ENCODE assay signal across 13 mouse cellular contexts in the genomic region with DNA sequence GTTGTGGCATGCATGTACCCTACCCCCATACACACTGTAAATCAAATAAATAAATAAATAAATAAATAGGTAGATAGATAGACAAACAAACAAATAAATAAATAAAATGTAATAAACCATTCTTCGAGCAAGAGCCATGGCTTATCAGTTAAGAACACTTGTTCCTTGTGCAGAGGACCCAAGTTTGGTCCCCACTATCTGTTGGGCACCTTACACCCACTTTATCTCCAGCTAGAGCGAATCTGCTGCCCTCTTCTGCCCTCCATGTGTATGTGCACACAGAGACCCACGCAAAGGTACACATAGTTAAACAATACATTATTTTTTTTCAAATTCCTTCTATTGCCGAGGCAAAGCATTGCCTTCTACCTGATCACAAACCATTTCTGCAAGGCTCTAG.
DNase-seq lines count a peak whose midpoint lies in the region; ATAC-seq and TF ChIP-seq lines count a peak whose summit lies in the region.
"Had no signal": no experiment of that assay in that cellular context is flagged by ENCODE, and none has a peak within 500 bp of the region (broad histone marks: within the 10 kb centered on the region; RNA-seq: fewer than 3 reads in every experiment).

No protein-coding gene starts in this region.

- WGBS in forebrain, embryonic 10.5 days: 90% methylated on average over 4 of the region's 4 CpGs
- 87% methylated on average over 4 of the region's 4 CpGs for WGBS in forebrain, embryonic 11.5 days
- WGBS in liver, postnatal 0 days (ENCODE audit: insufficient replicate concordance): 73% methylated on average over 4 of the region's 4 CpGs
- 96% methylated on average over 4 of the region's 4 CpGs for WGBS in kidney, embryonic 15.5 days

- TF ChIP-seq EP300 in liver, postnatal 0 days (IDR thresholded peaks at IDR 0.05; ENCODE audit: low read depth): peak; percentile 73; the same call in 1 of the 2 replicates

- peaks cover 24% of the 10 kb centered on the region for H3K4me1 ChIP-seq in forebrain, embryonic 10.5 days
- H3K4me1 ChIP-seq in forebrain, embryonic 11.5 days (replicated peaks; ENCODE audit: control insufficient read depth, insufficient read depth, low read length): no peaks in the 10 kb centered on the region; the same call in 1 of the 2 replicates
- H3K4me1 ChIP-seq in liver, postnatal 0 days (ENCODE audit: insufficient read depth): peaks cover 6% of the 10 kb centered on the region
- peaks cover 11% of the 10 kb centered on the region; the same call in 1 of the 2 replicates for H3K4me1 ChIP-seq in kidney, embryonic 15.5 days

- no peaks in the 10 kb centered on the region for H3K36me3 ChIP-seq in forebrain, embryonic 10.5 days (replicated peaks)
- no peaks in the 10 kb centered on the region for H3K36me3 ChIP-seq in forebrain, embryonic 11.5 days (ENCODE audit: control insufficient read depth, insufficient read depth, low read length)
- H3K36me3 ChIP-seq in liver, postnatal 0 days (replicated peaks; ENCODE audit: insufficient read depth, low read length): no peaks in the 10 kb centered on the region
- no peaks in the 10 kb centered on the region for H3K36me3 ChIP-seq in kidney, embryonic 15.5 days
- H3K36me3 ChIP-seq: hindbrain, embryonic 15.5 days; limb, embryonic 15.5 days had no signal

- TF ChIP-seq POLR2A in brain, embryonic 14.5 days (IDR thresholded peaks at IDR 0.05; ENCODE audit: borderline replicate concordance, extremely low read depth, insufficient read depth, insufficient read length, poor library complexity, severe bottlenecking): no peak

- H3K4me2 ChIP-seq in forebrain, embryonic 11.5 days (ENCODE audit: low read depth, low read length, severe bottlenecking): no peak overlapping the region
- no peak overlapping the region for H3K4me2 ChIP-seq in liver, postnatal 0 days (ENCODE audit: low read depth, low read length)
- no peak overlapping the region for H3K4me2 ChIP-seq in kidney, embryonic 15.5 days
- H3K4me2 ChIP-seq: hindbrain, embryonic 15.5 days; limb, embryonic 15.5 days had no signal

- H3K27me3 ChIP-seq in forebrain, embryonic 10.5 days (ENCODE audit: poor library complexity, severe bottlenecking): no peaks in the 10 kb centered on the region
- H3K27me3 ChIP-seq in forebrain, embryonic 11.5 days (ENCODE audit: control insufficient read depth, insufficient read depth, low read length): no peaks in the 10 kb centered on the region
- H3K27me3 ChIP-seq in liver, postnatal 0 days (ENCODE audit: insufficient read depth, low read length): no peaks in the 10 kb centered on the region
- H3K27me3 ChIP-seq in kidney, embryonic 15.5 days: no peaks in the 10 kb centered on the region
- H3K27me3 ChIP-seq: hindbrain, embryonic 15.5 days; limb, embryonic 15.5 days had no signal

- H3K9me3 ChIP-seq in forebrain, embryonic 10.5 days: no peaks in the 10 kb centered on the region
- no peaks in the 10 kb centered on the region for H3K9me3 ChIP-seq in forebrain, embryonic 11.5 days (ENCODE audit: control insufficient read depth, low read length)
- no peaks in the 10 kb centered on the region for H3K9me3 ChIP-seq in liver, postnatal 0 days (ENCODE audit: low read length)
- no peaks in the 10 kb centered on the region for H3K9me3 ChIP-seq in kidney, embryonic 15.5 days (replicated peaks)
- H3K9me3 ChIP-seq: hindbrain, embryonic 15.5 days; limb, embryonic 15.5 days had no signal

- TF ChIP-seq CTCF in left cerebral cortex, adult 2 months (IDR thresholded peaks at IDR 0.05): peak; percentile 28
- TF ChIP-seq CTCF in brain, embryonic 14.5 days (IDR thresholded peaks at IDR 0.05; ENCODE audit: borderline replicate concordance, extremely low read depth, insufficient read depth, insufficient read length): 0 out of 2 replicates have a peak, but pooled peaks have one; percentile 17
- TF ChIP-seq CTCF in liver, postnatal 0 days (IDR thresholded peaks at IDR 0.05; ENCODE audit: low read depth): peak; percentile 61

- 0 out of 2 replicates have a peak overlapping the region, but pooled peaks have one; percentile 76 for H3K27ac ChIP-seq in forebrain, embryonic 10.5 days
- no peak overlapping the region for H3K27ac ChIP-seq in forebrain, embryonic 11.5 days (ENCODE audit: low read depth, low read length)
- no peak overlapping the region for H3K27ac ChIP-seq in left cerebral cortex, adult 2 months
- no peak overlapping the region for H3K27ac ChIP-seq in liver, postnatal 0 days (ENCODE audit: low read depth)
- no peak overlapping the region for H3K27ac ChIP-seq in kidney, embryonic 15.5 days
- H3K27ac ChIP-seq: hindbrain, embryonic 15.5 days; limb, embryonic 15.5 days had no signal

- no peak overlapping the region for H3K4me3 ChIP-seq in forebrain, embryonic 10.5 days
- no peak overlapping the region for H3K4me3 ChIP-seq in forebrain, embryonic 11.5 days (ENCODE audit: low read depth, low read length)
- H3K4me3 ChIP-seq in left cerebral cortex, adult 2 months: no peak overlapping the region
- no peak overlapping the region for H3K4me3 ChIP-seq in liver, postnatal 0 days (ENCODE audit: low read depth, low read length)
- no peak overlapping the region for H3K4me3 ChIP-seq in kidney, embryonic 15.5 days (replicated peaks)
- H3K4me3 ChIP-seq: hindbrain, embryonic 15.5 days; limb, embryonic 15.5 days had no signal

- intact Hi-C loops in left cerebral cortex, adult 2 months (cut with DNase I): no loop called here
- intact Hi-C loops in left cerebral cortex, postnatal 25 days (cut with DNase I): no loop called here
- intact Hi-C loops in left cerebral cortex, postnatal 10 days (cut with DNase I): no loop called here

- no peak overlapping the region for H3K9ac ChIP-seq in forebrain, embryonic 11.5 days (ENCODE audit: low read length)
- H3K9ac ChIP-seq in liver, postnatal 0 days (replicated peaks): no peak overlapping the region
- no peak overlapping the region for H3K9ac ChIP-seq in kidney, embryonic 15.5 days
- H3K9ac ChIP-seq: hindbrain, embryonic 15.5 days; limb, embryonic 15.5 days had no signal

- ATAC-seq in forebrain, embryonic 11.5 days (replicated peaks; ENCODE audit: low FRiP score): no peak
- ATAC-seq in liver, postnatal 0 days: peak; percentile 48; the same call in 1 of the 2 replicates
- ATAC-seq in kidney, embryonic 15.5 days (replicated peaks; ENCODE audit: low FRiP score): no peak

- DNase-seq in forebrain, embryonic 10.5 days (ENCODE audit: extremely low spot score, low spot score): no peak
- no peak for DNase-seq in forebrain, embryonic 11.5 days (ENCODE audit: low spot score)
- no peak for DNase-seq in left cerebral cortex, adult 2 months (ENCODE audit: extremely low spot score in 1 of 2, low spot score in 2 of 2)
- no peak for DNase-seq in left cerebral cortex, postnatal 25 days (ENCODE audit: low spot score in 2 of 2)
- DNase-seq in brain, embryonic 14.5 days (ENCODE audit: low read depth): no peak
- no peak for DNase-seq in liver, postnatal 0 days
- DNase-seq in left cerebral cortex, postnatal 10 days (ENCODE audit: extremely low spot score in 1 of 2, low spot score in 2 of 2): no peak
- DNase-seq: B cell, adult 2 months; embryo, embryonic 11 days; thymus, adult 2 months had no signal
